In the genomic region with DNA sequence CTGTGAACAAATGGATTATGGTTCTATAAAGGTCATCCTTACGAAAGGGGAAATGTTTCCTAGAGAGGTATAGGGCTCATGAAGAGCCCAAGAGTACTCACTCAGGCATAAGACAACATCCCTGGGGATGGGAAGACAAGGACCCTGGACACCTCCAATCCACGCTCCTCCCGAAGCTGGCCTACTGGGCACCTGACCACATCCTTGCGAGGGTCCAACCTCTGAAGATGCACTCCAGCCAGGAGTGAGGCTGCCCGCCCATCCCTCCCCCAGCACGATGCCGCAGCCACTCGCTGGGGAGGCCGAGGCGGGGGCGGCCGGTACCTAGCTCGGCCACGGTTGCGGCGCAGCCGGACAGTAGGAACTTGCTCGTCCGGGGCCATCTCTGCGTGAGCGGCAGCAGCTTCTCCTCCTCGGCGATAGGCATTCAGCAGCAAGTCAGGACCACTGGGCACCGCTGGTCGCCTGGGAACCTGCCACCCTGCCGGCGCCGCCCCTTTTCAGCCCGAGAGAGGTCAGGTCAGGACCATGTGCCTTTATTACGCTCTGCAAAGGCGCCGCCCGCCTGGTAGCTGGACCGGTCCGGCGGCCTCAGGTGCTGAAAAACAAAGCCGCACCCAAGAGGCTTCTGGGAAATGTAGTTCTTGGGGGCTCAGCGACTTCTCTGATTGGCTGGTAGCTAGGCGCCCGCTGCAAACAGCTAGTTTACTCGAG, we compare ENCODE assay signal across 8 mouse cellular contexts. TPM values are rescaled to one million over a fixed set of nuclear protein-coding genes. Genes with fewer than 3 reads are reported as not detected.
DNase-seq lines count a peak whose midpoint lies in the region; ATAC-seq and TF ChIP-seq lines count a peak whose summit lies in the region.

A gene (minus strand): TSS at position 639 of the 714 bp plus-strand sequence.

- intact Hi-C loops in heart, postnatal 36 days (cut with DNase I), result no loop called here

- H3K27ac ChIP-seq in ES-E14 (ENCODE audit: insufficient read depth, low read depth, low read length, poor library complexity, severe bottlenecking), result no peak within 1 kb of the TSS
- peak within 1 kb of the TSS; percentile 73 for H3K27ac ChIP-seq in forebrain, embryonic 16.5 days (ENCODE audit: low read length)
- peak within 1 kb of the TSS; percentile 55 for H3K27ac ChIP-seq in neural tube, embryonic 14.5 days (ENCODE audit: low read depth, low read length)
- H3K27ac ChIP-seq in testis, adult 2 months (ENCODE audit: control insufficient read depth, insufficient read depth, low read depth, low read length), result peak within 1 kb of the TSS; percentile 81

- TF ChIP-seq POLR2A in testis, adult 2 months (IDR thresholded peaks at IDR 0.05; ENCODE audit: control insufficient read depth, low read depth, low read length), result peak; percentile 70

- peaks cover 2% of the 10 kb centered on the region; the same call in 1 of the 2 replicates for H3K36me3 ChIP-seq in ES-E14 (ENCODE audit: control insufficient read depth, insufficient read depth, low read length, poor library complexity, severe bottlenecking)
- H3K36me3 ChIP-seq in forebrain, embryonic 16.5 days (ENCODE audit: control insufficient read depth, insufficient read depth), result peaks cover 7% of the 10 kb centered on the region; the same call in 1 of the 2 replicates
- H3K36me3 ChIP-seq in neural tube, embryonic 14.5 days (ENCODE audit: control insufficient read depth, insufficient read depth, low read length), result 0 out of 2 replicates have a peak, but pooled peaks cover 4% of the 10 kb centered on the region
- no peaks in the 10 kb centered on the region for H3K36me3 ChIP-seq in testis, adult 2 months (ENCODE audit: control insufficient read depth, insufficient read depth, low read length)

- in situ Hi-C loops in ES-E14 (cut with MboI; ENCODE audit: low sequenced_read_pairs in 2 of 2, unreplicated experiment in 2 of 2), result no loop called here

- peak; percentile 85 for DNase-seq in ES-E14 (ENCODE audit: low read depth, low spot score)
- peak; percentile 93 for DNase-seq in cerebellum, adult 11-12 months
- peak; percentile 84 to 86 for DNase-seq in heart, postnatal 36 days
- DNase-seq in layer of hippocampus, adult 18-20 months (ENCODE audit: low spot score in 2 of 2), result peak; percentile 85 to 94
- DNase-seq in lung, adult 18-20 months, result peak; percentile 96 to 97

- ATAC-seq in forebrain, embryonic 16.5 days, result peak; percentile 99
- ATAC-seq in neural tube, embryonic 14.5 days (ENCODE audit: low read depth), result peak; percentile 98

- H3K4me3 ChIP-seq in ES-E14 (ENCODE audit: insufficient read depth in 1 of 2, low read depth in 1 of 2, low read length in 2 of 2, poor library complexity in 1 of 2, severe bottlenecking in 1 of 2), result peak within 1 kb of the TSS; percentile 72 to 76
- peak within 1 kb of the TSS; percentile 100 for H3K4me3 ChIP-seq in forebrain, embryonic 16.5 days (replicated peaks; ENCODE audit: low read length)
- peak within 1 kb of the TSS; percentile 87 for H3K4me3 ChIP-seq in neural tube, embryonic 14.5 days (ENCODE audit: low read depth, low read length)
- H3K4me3 ChIP-seq in testis, adult 2 months (ENCODE audit: control insufficient read depth, low read depth, low read length), result peak within 1 kb of the TSS; percentile 98

- no peaks in the 10 kb centered on the region for H3K9me3 ChIP-seq in ES-E14 (ENCODE audit: control insufficient read depth, insufficient read depth, low read depth, low read length)
- H3K9me3 ChIP-seq in forebrain, embryonic 16.5 days (ENCODE audit: control insufficient read depth, low read length), result no peaks in the 10 kb centered on the region
- H3K9me3 ChIP-seq in neural tube, embryonic 14.5 days (ENCODE audit: control insufficient read depth, low read length), result no peaks in the 10 kb centered on the region

- peaks cover 3% of the 10 kb centered on the region in 2 experiments; a peak in 2 of 4 replicates for H3K4me1 ChIP-seq in ES-E14 (ENCODE audit: control insufficient read depth in 2 of 2, insufficient read depth in 2 of 2, low read length in 2 of 2, poor library complexity in 1 of 2)
- H3K4me1 ChIP-seq in forebrain, embryonic 16.5 days (replicated peaks; ENCODE audit: control insufficient read depth, insufficient read depth, low read length), result peaks cover 21% of the 10 kb centered on the region
- peaks cover 9% of the 10 kb centered on the region; the same call in 1 of the 2 replicates for H3K4me1 ChIP-seq in neural tube, embryonic 14.5 days (ENCODE audit: control insufficient read depth, insufficient read depth, low read length)
- H3K4me1 ChIP-seq in testis, adult 2 months (ENCODE audit: control insufficient read depth, insufficient read depth, low read length), result peaks cover 5% of the 10 kb centered on the region

- H3K9ac ChIP-seq in ES-E14 (ENCODE audit: insufficient read depth, low read depth, low read length, poor library complexity, severe bottlenecking), result peak within 1 kb of the TSS; percentile 56
- peak within 1 kb of the TSS; percentile 99 for H3K9ac ChIP-seq in forebrain, embryonic 16.5 days (replicated peaks; ENCODE audit: low read depth, low read length)
- peak within 1 kb of the TSS; percentile 95 for H3K9ac ChIP-seq in neural tube, embryonic 14.5 days (replicated peaks; ENCODE audit: low read depth, low read length)

- peak within 1 kb of the TSS; percentile 80 for H3K4me2 ChIP-seq in forebrain, embryonic 16.5 days (ENCODE audit: low read length)
- H3K4me2 ChIP-seq in neural tube, embryonic 14.5 days (ENCODE audit: low read depth, low read length), result peak within 1 kb of the TSS; percentile 43

- H3K27me3 ChIP-seq in forebrain, embryonic 16.5 days (replicated peaks; ENCODE audit: control insufficient read depth, insufficient read depth, low read length), result no peaks in the 10 kb centered on the region
- no peaks in the 10 kb centered on the region for H3K27me3 ChIP-seq in neural tube, embryonic 14.5 days (ENCODE audit: control insufficient read depth, insufficient read depth, low read length)
- H3K27me3 ChIP-seq in testis, adult 2 months (ENCODE audit: control insufficient read depth, insufficient read depth, low read length), result no peaks in the 10 kb centered on the region

- under 1% methylated on average over 40 of the region's 41 CpGs for WGBS in forebrain, embryonic 16.5 days
- WGBS in neural tube, embryonic 14.5 days, result 0% methylated on average over 41 of the region's 41 CpGs

- no peak for TF ChIP-seq CTCF in testis, adult 2 months (IDR thresholded peaks at IDR 0.05; ENCODE audit: control insufficient read depth, insufficient read depth, insufficient replicate concordance, low read depth, low read length)

TF ChIP-seq in ES-E14, 5 proteins besides CTCF, POLR2A, EP300 and RAD21:
- TF ChIP-seq ZC3H11A (IDR thresholded peaks at IDR 0.05; ENCODE audit: borderline replicate concordance, low read depth, low read length) (no peak), MAFK (IDR thresholded peaks at IDR 0.05; ENCODE audit: insufficient read depth, low read depth, low read length) (no peak), HCFC1 (IDR thresholded peaks at IDR 0.05; ENCODE audit: borderline replicate concordance, insufficient read depth, low read length) (peak; percentile 95)

RNA-seq across cellular contexts. Expression of the gene that starts here (rescaled TPM):
- 5.5 and 6.7 TPM in 2 replicates for total RNA-seq in ES-E14 (2012; rRNA removed)
- polyA plus RNA-seq in forebrain, embryonic 16.5 days (2015; fragmentation: Nextera tagmentation; extraction: Ambion mirVana), result 92.7 and 135 TPM in 2 replicates
- 1 to 10 TPM; 3.0 to 3.4 TPM for total RNA-seq in heart, postnatal 36 days (2021)
- 10 to 100 TPM; 33.2 to 35.4 TPM for total RNA-seq in layer of hippocampus, adult 18-20 months (2021)
- 78.8 and 98.4 TPM in 2 replicates for polyA plus RNA-seq in neural tube, embryonic 14.5 days (2014; fragmentation: Nextera tagmentation; extraction: Ambion mirVana)
- 4.3 and 4.6 TPM in 2 replicates for polyA plus RNA-seq in testis, adult 2 months (2012; rRNA removed)

Comparison
In these comparisons a context has a peak if more than half of its experiments do, and no peak if none do; other contexts are left out.
1. RNA of the gene that starts here (polyA plus RNA-seq): 92.7 to 135 TPM in forebrain, embryonic 16.5 days and 78.8 to 98.4 TPM in neural tube, embryonic 14.5 days; 4.3 to 4.6 TPM in testis, adult 2 months; every median in the first group is over 10 times any median in the second.
2. Peak in every context shown above with its lines, with median percentiles within 50 percentile points of each other: DNase-seq, H3K4me3 ChIP-seq and H3K9ac ChIP-seq.